Mouse (Mus musculus): ENCODE measurements around the gene Pak2. TPM values are rescaled to one million over a fixed set of nuclear protein-coding genes. Genes with fewer than 3 reads are reported as not detected.

Gene Pak2
- total RNA-seq, 2 experiments from 2014 or later, result 78.5 to 81.9 TPM

DNA sequence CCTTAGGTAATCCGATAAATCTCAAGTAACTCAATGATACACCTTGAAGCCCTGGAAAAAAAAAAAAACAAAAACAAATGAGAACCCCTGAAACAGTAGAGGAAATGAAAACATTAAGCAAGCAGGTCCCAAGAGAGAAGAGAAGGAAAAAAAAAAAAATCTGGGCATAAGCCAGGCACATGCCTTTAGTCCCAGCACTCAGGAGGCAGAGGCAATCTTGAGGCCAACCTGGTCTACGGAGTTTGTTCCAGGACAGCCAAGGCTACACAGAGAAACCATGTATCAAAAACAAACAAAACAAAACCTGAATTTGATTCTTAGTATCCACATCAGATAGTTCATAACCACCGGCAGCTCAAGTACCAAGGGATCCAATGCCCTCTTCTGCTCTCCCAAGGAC is 74.4 kb downstream of the Pak2 start:
- ATAC-seq (ENCODE audit: poor library complexity, severe bottlenecking), result no peak

DNA sequence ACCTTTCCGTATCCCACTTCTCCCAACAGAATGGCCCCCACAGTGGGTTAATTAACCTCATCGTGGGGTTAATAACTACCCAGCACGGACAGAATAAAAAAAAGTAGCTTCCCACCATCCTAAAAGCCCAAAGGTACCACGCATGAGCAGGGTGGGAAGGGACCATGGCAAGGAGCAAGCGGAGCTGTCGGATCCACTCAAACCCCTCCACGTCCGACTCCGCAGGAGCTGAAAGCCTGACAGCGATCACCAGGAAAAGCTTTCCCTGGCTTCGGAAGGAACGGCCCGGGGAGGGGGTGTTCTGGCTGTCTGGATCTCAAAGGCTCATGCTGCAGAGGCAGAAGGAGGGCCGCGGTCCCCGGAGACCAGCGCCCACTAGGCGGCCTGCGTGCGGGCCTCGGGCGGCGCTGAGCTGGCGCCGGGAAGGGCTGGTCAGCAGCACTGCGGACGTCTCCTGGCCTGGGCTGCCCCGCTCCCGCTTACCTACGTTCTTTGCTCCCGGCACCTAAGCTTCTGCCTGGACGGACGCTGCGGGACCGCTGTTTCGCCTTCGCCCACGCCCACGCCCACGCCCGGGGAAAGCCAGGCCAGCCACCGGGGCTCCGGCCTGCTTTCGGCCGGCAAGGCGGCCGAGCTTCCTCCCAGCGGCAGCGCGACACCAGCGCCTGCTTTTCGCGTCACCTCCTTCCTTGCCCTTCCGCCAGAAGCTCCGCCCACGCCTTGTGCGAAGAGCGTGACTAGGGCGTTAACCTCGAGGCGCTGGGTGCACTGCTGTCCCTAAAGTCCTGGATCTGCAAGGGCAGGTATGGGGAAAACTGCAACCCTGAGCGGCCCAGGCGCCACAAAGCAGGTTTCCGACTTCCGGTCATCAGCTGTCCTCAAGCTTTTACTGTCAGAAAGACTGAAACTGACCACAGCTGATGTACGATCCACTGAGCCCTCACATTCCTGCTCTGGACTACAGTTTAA is 76.3 kb downstream of the Pak2 start, which contains the start of gene Senp5:
Gene Senp5 (minus strand): TSS at position 779 of the 969 bp plus-strand sequence.
- ATAC-seq (ENCODE audit: poor library complexity, severe bottlenecking), result peak; percentile 100

DNA sequence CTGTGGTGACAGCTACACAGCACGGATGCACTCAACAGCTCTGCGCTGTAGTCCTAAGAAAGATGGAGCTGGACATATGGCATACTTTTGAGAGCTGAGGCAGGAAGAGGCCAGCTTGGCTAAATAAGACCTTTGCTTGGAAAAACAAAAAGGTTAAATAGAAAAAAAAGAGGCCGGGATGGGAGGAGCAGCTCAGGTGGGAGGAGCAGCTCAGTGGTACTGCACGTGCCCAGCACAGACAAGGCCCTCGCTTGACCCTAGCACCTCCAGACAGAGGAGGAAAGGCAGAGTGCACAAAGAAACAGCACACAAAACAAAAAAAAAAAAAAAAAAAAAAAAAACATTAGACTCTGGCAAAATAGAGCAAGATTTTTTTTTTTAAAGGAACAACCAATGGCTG is 82.8 kb downstream of the Pak2 start:
- ATAC-seq (ENCODE audit: poor library complexity, severe bottlenecking), result no peak

DNA sequence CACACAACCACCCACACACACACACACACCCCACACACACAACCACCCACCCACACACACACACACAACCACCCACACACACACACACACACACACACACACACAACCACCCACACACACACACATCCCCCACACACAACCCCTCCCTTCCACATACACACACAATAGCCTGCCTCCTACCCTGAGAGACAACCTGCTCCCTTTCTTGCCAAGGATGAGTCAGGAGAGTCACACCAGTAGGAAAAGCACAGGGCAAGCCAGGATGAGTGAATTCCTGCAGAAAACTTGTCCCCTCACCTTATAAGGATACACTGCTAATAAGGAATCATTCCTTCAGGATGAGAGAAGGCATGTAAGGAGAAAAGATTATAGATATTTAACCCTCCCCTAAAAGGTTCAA is 85.2 kb downstream of the Pak2 start:
- no peak for ATAC-seq (ENCODE audit: poor library complexity, severe bottlenecking)

DNA sequence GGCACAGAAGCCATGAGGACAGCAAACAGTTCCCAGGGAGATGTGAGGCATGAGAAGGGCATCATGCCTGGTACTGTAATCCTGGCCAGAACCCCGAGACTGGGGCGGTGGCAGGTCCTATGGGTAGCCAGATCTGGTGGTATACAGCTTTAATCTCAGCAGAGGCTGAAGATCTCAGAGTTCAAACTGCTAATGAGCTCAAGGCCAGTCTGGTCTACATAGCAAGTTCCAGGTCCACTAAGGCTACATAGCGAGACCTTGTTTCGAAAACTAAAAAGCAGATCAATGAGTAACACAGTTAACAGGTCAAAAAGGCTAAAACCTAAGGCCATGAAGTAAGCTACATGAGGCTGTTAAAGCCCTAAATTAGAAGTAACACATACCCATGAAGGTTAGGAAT is 85.9 kb downstream of the Pak2 start:
- ATAC-seq (ENCODE audit: poor library complexity, severe bottlenecking), result no peak

DNA sequence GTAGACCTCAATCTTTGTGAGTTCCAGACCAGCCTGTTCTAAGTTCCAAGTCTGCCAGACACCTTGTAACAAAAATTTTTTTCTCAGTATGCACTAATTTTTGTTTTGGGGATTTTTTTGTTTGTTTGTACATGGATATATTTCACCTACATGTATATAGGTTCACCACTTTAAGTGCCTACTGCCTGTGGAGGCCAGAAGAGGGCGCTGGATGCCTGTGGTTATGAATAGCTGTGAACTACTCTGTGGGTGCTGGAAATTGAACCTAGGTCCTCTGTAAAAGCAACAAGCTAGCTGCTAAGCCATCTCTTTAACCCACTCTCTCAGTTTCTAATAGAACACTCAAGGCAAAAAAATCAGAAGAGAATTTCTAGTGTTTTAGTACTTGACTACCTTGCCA is 87.1 kb downstream of the Pak2 start:
- ATAC-seq (ENCODE audit: poor library complexity, severe bottlenecking), result no peak

DNA sequence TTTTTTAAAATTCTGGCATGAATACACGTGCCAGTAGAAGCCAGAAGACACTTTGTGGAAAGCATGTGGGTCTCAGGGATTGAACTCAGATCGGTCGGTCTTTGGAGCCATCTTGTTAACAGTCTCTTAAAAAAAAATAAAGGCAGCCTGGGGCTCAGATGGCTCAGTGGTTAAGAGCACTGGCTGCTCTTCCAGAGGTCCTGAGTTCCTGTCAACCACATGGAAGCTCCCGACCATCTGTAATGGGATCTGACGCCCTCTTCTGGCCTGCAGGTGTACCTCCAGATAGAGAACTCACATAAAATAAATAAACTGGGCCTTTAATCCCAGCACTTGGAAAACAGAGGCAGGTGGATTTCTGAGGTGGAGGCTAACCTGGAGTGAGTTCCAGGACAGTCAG is 98.2 kb downstream of the Pak2 start:
- no peak for ATAC-seq (ENCODE audit: poor library complexity, severe bottlenecking)

DNA sequence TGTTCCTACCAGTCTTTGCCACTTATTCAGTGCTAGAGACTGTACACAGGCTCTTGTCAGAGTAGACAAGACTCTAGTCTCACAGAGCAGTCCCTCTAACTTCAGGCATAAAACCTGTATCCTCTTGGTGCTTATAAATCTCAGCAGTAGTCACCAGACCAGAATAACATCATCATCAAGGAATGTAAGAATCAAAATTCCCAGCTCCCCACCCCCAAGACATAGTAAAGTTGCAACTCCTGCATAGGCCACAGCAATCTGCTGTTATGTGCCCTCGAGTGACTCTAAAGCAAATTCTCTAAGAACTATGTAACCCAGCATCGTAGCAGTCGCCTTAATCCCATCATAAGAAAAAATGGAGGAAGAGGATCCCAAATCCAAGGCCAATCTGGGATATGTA is 99.6 kb downstream of the Pak2 start:
- ATAC-seq (ENCODE audit: poor library complexity, severe bottlenecking), result no peak

DNA sequence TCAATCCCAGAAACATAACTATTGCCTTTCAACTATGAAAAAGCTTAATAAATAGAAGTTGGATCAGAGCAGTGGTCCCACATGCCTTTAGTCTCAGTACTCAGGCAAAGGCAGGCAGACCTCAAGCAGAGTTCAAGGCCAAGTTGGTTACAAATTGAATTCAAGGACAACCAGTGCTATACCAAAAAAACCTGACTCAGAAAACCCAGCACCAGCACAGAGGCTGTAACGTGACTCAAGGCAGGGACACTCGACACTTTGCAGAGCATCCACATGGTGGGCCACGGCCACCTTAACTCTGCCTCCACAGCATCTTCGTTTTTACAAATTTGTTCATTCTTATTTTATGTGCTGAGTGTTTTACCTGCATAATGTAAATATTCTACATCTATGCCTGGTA is 103.9 kb downstream of the Pak2 start:
- no peak for ATAC-seq (ENCODE audit: poor library complexity, severe bottlenecking)

Other genes starting within 250 kb of the Pak2 start
- gene Meltf, start 200.5 kb downstream of the Pak2 start, total RNA-seq (2015), result not detected in 2 replicates
- gene Meltf, start 200.5 kb downstream of the Pak2 start, total RNA-seq (2017), result not detected in 2 replicates
- not detected in 2 replicates for gene Pigz, start 145.5 kb downstream of the Pak2 start, total RNA-seq (2015)
- 0.41 TPM in 1 of 2 replicates, not detected in the other for gene Pigz, start 145.5 kb downstream of the Pak2 start, total RNA-seq (2017)
- gene 0610012G03Rik, start 130.8 kb downstream of the Pak2 start, total RNA-seq (2015), result 23.1 and 23.8 TPM in 2 replicates
- gene 0610012G03Rik, start 130.8 kb downstream of the Pak2 start, total RNA-seq (2017), result 8.7 and 11.1 TPM in 2 replicates
- 18.1 and 20.2 TPM in 2 replicates for gene Ncbp2, start 130.8 kb downstream of the Pak2 start, total RNA-seq (2015)
- 20.0 and 30.1 TPM in 2 replicates for gene Ncbp2, start 130.8 kb downstream of the Pak2 start, total RNA-seq (2017)
- gene Senp5, start 76.1 kb downstream of the Pak2 start, total RNA-seq (2015), result 15.2 and 17.3 TPM in 2 replicates
- 11.9 and 15.9 TPM in 2 replicates for gene Senp5, start 76.1 kb downstream of the Pak2 start, total RNA-seq (2017)
- gene Pigx, start 20.4 kb upstream of the Pak2 start, total RNA-seq (2015), result 84.8 and 109 TPM in 2 replicates
- gene Pigx, start 20.4 kb upstream of the Pak2 start, total RNA-seq (2017), result 33.2 and 38.3 TPM in 2 replicates
- 24.0 and 27.4 TPM in 2 replicates for gene Cep19, start 20.5 kb upstream of the Pak2 start, total RNA-seq (2015)
- gene Cep19, start 20.5 kb upstream of the Pak2 start, total RNA-seq (2017), result 36.6 and 44.3 TPM in 2 replicates
- 194 and 211 TPM in 2 replicates for gene Nrros, start 86.3 kb upstream of the Pak2 start, total RNA-seq (2015)
- 134 and 165 TPM in 2 replicates for gene Nrros, start 86.3 kb upstream of the Pak2 start, total RNA-seq (2017)
- 57.1 and 61.1 TPM in 2 replicates for gene Bex6, start 100.5 kb upstream of the Pak2 start, total RNA-seq (2015)
- gene Bex6, start 100.5 kb upstream of the Pak2 start, total RNA-seq (2017), result 45.7 and 49.7 TPM in 2 replicates
- gene Fbxo45, start 167.8 kb upstream of the Pak2 start, total RNA-seq (2015), result 10.9 and 13.9 TPM in 2 replicates
- 15.4 TPM in 2 replicates for gene Fbxo45, start 167.8 kb upstream of the Pak2 start, total RNA-seq (2017)
- 12.4 and 16.6 TPM in 2 replicates for gene Wdr53, start 167.9 kb upstream of the Pak2 start, total RNA-seq (2015)
- gene Wdr53, start 167.9 kb upstream of the Pak2 start, total RNA-seq (2017), result 19.4 and 19.8 TPM in 2 replicates
- not detected in 2 replicates for gene Smco1, start 192.1 kb upstream of the Pak2 start, total RNA-seq (2015)
- not detected in 2 replicates for gene Smco1, start 192.1 kb upstream of the Pak2 start, total RNA-seq (2017)
- gene Rnf168, start 198.1 kb upstream of the Pak2 start, total RNA-seq (2015), result 11.8 and 13.1 TPM in 2 replicates
- gene Rnf168, start 198.1 kb upstream of the Pak2 start, total RNA-seq (2017), result 42.2 and 44.2 TPM in 2 replicates